Comparison of ENCODE assay signal across 8 mouse cellular contexts in the genomic region with DNA sequence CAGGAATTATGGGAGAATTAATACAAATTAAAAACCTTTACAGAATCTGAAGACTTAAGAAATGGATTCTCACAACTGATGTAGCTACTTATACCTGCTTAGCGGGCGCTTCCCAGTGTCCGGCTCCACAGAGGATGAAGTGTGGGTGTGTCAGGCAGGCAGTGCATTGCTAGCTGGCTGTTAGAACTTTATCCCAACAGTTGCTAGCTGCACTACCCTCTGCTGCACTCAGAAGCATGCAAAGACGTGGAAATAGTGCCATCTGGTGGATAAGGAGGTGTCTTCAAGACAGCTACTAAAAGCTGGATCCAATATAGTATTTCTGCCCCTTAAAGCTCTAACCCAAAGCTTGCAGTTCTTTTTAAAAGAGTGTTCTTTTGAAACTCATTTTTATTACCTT. TPM values are rescaled to one million over a fixed set of nuclear protein-coding genes. Genes with fewer than 3 reads are reported as not detected.
DNase-seq lines count a peak whose midpoint lies in the region; ATAC-seq and TF ChIP-seq lines count a peak whose summit lies in the region.

No protein-coding gene starts in this region.

- POLR2A ChIA-PET in Patski (lab: Charles Lee): no interaction called here

- peak; percentile 86 for TF ChIP-seq CTCF in Patski (IDR thresholded peaks at IDR 0.05)

- H3K4me1 ChIP-seq in hindbrain, embryonic 11.5 days (replicated peaks; ENCODE audit: control insufficient read depth, insufficient read depth, low read length): peaks cover 7% of the 10 kb centered on the region
- H3K4me1 ChIP-seq in lung, embryonic 16.5 days (replicated peaks; ENCODE audit: control insufficient read depth, insufficient read depth, low read length): peaks cover 23% of the 10 kb centered on the region

- in situ Hi-C loops in Patski (cut with MboI; ENCODE audit: low pct_unique_long_range_greater_than_20kb): loop anchor here (5.0 kb wide), 3 partner anchors 49 to 364 kb away; partner anchors contain the start of genes Ccno, Dhx29 and Mtrex

- peak; percentile 85 for ATAC-seq in Patski
- ATAC-seq in hindbrain, embryonic 11.5 days (ENCODE audit: low FRiP score): peak; percentile 70
- ATAC-seq in lung, embryonic 16.5 days (ENCODE audit: low read depth): peak; percentile 91

- H3K4me2 ChIP-seq in hindbrain, embryonic 11.5 days (replicated peaks; ENCODE audit: low read depth, low read length): peak overlapping the region; percentile 97
- H3K4me2 ChIP-seq in lung, embryonic 16.5 days (ENCODE audit: low read depth, low read length): peak overlapping the region; percentile 99

- H3K27me3 ChIP-seq in Patski: no peaks in the 10 kb centered on the region
- H3K27me3 ChIP-seq in hindbrain, embryonic 11.5 days (ENCODE audit: control insufficient read depth, insufficient read depth, low read length): peaks cover 27% of the 10 kb centered on the region
- H3K27me3 ChIP-seq in lung, embryonic 16.5 days (ENCODE audit: control insufficient read depth, insufficient read depth, low read depth, low read length): peaks cover 25% of the 10 kb centered on the region

- peak; percentile 51 for DNase-seq in Patski (ENCODE audit: low read depth, low spot score)
- DNase-seq in cerebellum, adult 9-11 months: peak; percentile 70
- peak; percentile 59 to 93 for DNase-seq in frontal cortex, adult 2 months (ENCODE audit: extremely low spot score in 1 of 2, low spot score in 1 of 2)
- peak; percentile 90 for DNase-seq in hindbrain, embryonic 11.5 days (ENCODE audit: low spot score)
- peak; percentile 70 for DNase-seq in layer of hippocampus, adult 9-11 months
- DNase-seq in retina, adult 2 months (ENCODE audit: low read depth, low spot score): peak; percentile 64
- peak; percentile 67 for DNase-seq in thymus, postnatal 4 days

- H3K9me3 ChIP-seq in hindbrain, embryonic 11.5 days (ENCODE audit: control insufficient read depth, low read length): no peaks in the 10 kb centered on the region
- no peaks in the 10 kb centered on the region for H3K9me3 ChIP-seq in lung, embryonic 16.5 days (ENCODE audit: control insufficient read depth, low read length)

- no peaks in the 10 kb centered on the region for H3K36me3 ChIP-seq in hindbrain, embryonic 11.5 days (ENCODE audit: control insufficient read depth, insufficient read depth, low read length)
- H3K36me3 ChIP-seq in lung, embryonic 16.5 days (ENCODE audit: control insufficient read depth, insufficient read depth, low read length): no peaks in the 10 kb centered on the region

- H3K9ac ChIP-seq in hindbrain, embryonic 11.5 days (ENCODE audit: low read depth, low read length): no peak overlapping the region
- no peak overlapping the region for H3K9ac ChIP-seq in lung, embryonic 16.5 days (ENCODE audit: low read length)

- no peak overlapping the region for H3K27ac ChIP-seq in hindbrain, embryonic 11.5 days (ENCODE audit: low read depth, low read length)
- H3K27ac ChIP-seq in lung, embryonic 16.5 days (ENCODE audit: low read length): no peak overlapping the region

- CTCF ChIA-PET in Patski (lab: Charles Lee): interaction anchor here (0.6 to 3.3 kb wide), 15 partner anchors 11 to 362 kb away, joined by 3 to 25 read pairs (median 4); partner anchors contain the start of genes Dhx29, Gpx8 and Mtrex

- under 1% methylated on average over 4 of the region's 4 CpGs for WGBS in hindbrain, embryonic 11.5 days
- WGBS in lung, embryonic 16.5 days: 0% methylated on average over 4 of the region's 4 CpGs

- peak overlapping the region; percentile 50; the same call in 1 of the 2 replicates for H3K4me3 ChIP-seq in hindbrain, embryonic 11.5 days (ENCODE audit: low read depth, low read length)
- peak overlapping the region; percentile 64 for H3K4me3 ChIP-seq in lung, embryonic 16.5 days (ENCODE audit: low read length)

RNA-seq across cellular contexts. Expression of gene Cdc20b, which starts 0.9 kb away (rescaled TPM):
- not detected for polyA plus RNA-seq in Patski (2021)
- polyA plus RNA-seq in frontal cortex, adult 2 months (2012; rRNA removed): 0.06 and 0.19 TPM in 2 replicates
- 0.92 and 2.1 TPM in 2 replicates for polyA plus RNA-seq in hindbrain, embryonic 11.5 days (2014; fragmentation: Nextera tagmentation; extraction: Ambion mirVana)
- 4.6 and 5.4 TPM in 2 replicates for polyA plus RNA-seq in lung, embryonic 16.5 days (2015; fragmentation: Nextera tagmentation; extraction: Ambion mirVana)

RNA-seq across cellular contexts. Expression of gene Gpx8, which starts 10.4 kb away (rescaled TPM):
- polyA plus RNA-seq in Patski (2021): 105 TPM
- polyA plus RNA-seq in frontal cortex, adult 2 months (2012; rRNA removed): 12.8 and 13.4 TPM in 2 replicates
- polyA plus RNA-seq in hindbrain, embryonic 11.5 days (2014; fragmentation: Nextera tagmentation; extraction: Ambion mirVana): 103 and 105 TPM in 2 replicates
- 169 and 172 TPM in 2 replicates for polyA plus RNA-seq in lung, embryonic 16.5 days (2015; fragmentation: Nextera tagmentation; extraction: Ambion mirVana)

RNA-seq across cellular contexts. Expression of gene Mcidas, which starts 42.2 kb away (rescaled TPM):
- 0.03 TPM for polyA plus RNA-seq in Patski (2021)
- 0.19 and 0.26 TPM in 2 replicates for polyA plus RNA-seq in frontal cortex, adult 2 months (2012; rRNA removed)
- 2.2 and 2.7 TPM in 2 replicates for polyA plus RNA-seq in hindbrain, embryonic 11.5 days (2014; fragmentation: Nextera tagmentation; extraction: Ambion mirVana)
- 9.3 and 9.9 TPM in 2 replicates for polyA plus RNA-seq in lung, embryonic 16.5 days (2015; fragmentation: Nextera tagmentation; extraction: Ambion mirVana)

RNA-seq across cellular contexts. Expression of gene Ccno, which starts 48.2 kb away (rescaled TPM):
- polyA plus RNA-seq in Patski (2021): 0.12 TPM
- 2.6 and 2.9 TPM in 2 replicates for polyA plus RNA-seq in frontal cortex, adult 2 months (2012; rRNA removed)
- 2.6 and 5.0 TPM in 2 replicates for polyA plus RNA-seq in hindbrain, embryonic 11.5 days (2014; fragmentation: Nextera tagmentation; extraction: Ambion mirVana)
- polyA plus RNA-seq in lung, embryonic 16.5 days (2015; fragmentation: Nextera tagmentation; extraction: Ambion mirVana): 15.3 and 16.7 TPM in 2 replicates
